Mouse (Mus musculus) stomach, postnatal 0 days (tissue): ENCODE results near the gene Dync1li1.

Experiments
- CTCF ChIP-seq: IDR thresholded peaks from 2 replicates; pipeline ENCODE4 v1.5.1; 2016; ENCODE audit warnings: antibody characterized with exemption, low read depth, mild to moderate bottlenecking, moderate library complexity
- EP300 ChIP-seq: optimal IDR thresholded peaks from 2 replicates; pipeline ENCODE3; 2016; ENCODE audit warnings: antibody characterized with exemption

- no peak for TF ChIP-seq CTCF
- no peak for TF ChIP-seq EP300
Observed at GRCm38 (mm10) chr9:114701921-114702320, 13.3 kb downstream of the Dync1li1 start.
